Mouse (Mus musculus) kidney, postnatal 36 days (tissue): ENCODE data around the gene Samd14.
"Not testable (repeated sequence)": the region's sequence is repeated elsewhere in the genome, so short reads cannot be mapped to it uniquely, and the experiment has no call there.

Experiments used
- DNase-seq, 2 experiments: peaks; one replicate each; pipeline ENCODE4 v3.0.0; 2021 to 2022; ENCODE audit warnings: mixed read lengths in 2 of 2

The Samd14 gene

DNA sequence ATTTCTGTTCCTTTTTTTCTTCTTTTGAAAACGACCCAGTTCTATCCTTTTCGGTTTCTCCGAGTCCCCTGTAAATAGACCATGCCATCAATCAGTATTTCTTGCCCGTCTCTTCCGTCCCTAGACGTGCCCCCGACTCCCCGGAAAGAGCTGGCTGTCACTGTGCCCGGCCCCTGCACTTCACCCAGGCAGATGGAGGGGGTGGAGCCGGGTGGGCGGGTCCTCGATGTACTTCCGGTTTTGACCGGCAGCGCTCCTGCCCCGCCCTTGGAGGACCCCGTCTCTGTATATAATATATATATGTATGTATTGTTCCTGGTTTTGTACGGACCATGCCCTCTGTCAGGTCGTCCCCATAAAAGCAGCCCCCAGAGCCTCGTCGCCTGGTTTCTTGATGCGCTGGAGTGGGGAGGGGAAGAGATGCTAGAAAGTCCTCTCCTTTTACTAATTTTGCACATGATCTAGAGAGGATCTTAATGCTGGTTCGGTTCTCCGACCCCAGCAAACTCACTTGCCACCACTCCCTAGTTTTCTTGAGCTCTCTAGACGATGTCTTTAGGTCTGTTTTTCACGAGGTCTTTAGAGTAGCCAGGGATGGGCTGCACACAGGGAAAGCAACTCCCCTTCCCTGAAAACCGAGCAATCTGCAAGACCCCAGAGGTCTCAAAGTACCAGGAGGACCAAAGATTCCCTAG lies 3.0 kb upstream of the Samd14 start:
- peak; percentile 83 to 92 for DNase-seq

DNA sequence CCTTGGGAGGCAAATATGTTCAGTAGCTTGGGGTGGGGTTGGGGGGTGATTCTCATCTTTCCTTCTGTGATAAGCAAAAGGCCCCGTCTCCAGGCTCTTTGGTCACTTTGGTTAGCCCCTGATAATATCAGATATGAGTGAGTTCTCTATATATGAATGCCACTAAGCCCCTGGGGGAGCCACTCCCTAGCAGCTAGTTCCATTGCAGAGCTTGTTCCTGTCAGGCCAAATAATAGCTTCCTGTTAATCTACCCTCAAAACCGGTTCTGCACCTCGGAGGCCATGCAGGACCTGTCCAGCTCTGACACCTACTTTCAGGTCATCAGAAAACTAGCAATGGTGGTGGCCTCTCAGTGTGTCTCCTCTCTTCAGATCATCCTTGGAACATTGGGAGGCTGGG lies 2.3 kb upstream of the Samd14 start:
- DNase-seq = no peak

DNA sequence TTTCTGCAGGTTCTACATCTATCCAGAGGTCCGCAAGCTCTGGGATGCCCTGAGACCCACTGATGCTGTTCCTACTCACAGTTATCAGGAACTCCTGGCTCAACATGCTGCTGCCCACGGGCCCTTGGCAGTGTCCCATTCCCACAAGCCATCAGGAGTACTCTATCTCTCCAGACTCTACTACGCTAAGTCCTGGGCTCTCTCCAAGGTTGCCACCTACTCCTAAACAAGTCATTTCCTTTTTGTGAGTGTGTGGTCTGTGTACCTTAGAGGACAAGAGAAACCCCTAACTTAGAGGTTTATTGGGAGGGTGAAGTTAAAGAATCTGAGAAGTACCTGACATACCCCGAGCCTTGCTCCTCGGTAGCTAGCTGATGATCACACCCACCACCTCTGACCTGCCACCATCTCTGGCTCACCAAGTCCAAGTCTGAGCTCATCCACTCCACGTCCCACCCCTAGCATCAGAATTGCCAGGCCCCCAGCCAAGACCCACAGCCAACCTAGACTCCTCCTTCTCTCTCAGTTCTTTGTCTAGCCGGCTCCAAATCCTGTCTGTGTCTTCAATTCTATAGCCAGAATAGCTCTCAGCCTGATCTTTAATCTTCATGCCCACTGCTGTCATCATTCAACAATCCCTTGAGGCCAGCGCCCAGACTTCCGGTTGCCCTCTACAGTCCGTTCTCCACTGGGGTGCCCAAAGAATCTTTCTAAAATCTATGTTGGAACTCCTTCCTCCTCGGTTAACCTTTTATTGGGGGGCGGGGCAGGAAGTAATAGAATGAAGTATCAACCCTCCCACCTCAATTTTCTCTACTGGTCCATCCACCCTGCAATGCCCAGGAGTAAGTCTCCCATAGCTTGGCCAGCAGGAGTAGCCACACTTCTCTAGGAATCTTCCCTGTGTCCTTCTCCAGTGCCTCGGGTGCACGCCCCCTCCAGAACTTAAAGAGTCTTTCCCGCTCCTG lies 734 bp upstream of the Samd14 start:
- DNase-seq = no peak

DNA sequence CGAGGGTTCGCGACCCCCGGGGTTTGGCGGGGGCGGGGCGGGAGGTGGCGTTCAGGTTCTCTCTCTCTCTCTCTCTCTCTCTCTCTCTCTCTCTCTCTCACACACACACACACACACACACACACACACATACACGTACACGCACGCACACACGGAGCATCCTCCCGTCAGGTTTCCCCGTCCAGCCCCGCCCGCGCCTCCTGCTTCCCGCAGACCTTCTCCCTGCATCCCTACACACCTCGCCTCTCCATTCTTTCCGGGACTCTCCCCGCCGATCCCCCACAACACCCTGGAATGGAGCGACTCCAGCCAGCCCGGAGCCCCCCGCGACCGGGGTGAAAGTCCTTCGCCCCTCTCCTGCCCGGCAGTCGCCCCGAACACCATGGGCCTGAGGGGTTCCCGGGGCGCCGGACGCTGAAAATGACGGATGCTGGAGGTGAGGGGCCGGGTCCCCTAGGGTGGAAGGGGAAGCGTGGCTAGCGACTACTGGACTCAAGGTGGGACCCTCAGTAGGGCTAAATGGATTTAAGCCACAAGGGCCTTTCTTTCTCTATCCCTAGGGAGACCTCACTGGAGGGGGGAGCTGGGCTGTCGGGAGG lies 561 bp downstream of the Samd14 start:
- no peak for DNase-seq

DNA sequence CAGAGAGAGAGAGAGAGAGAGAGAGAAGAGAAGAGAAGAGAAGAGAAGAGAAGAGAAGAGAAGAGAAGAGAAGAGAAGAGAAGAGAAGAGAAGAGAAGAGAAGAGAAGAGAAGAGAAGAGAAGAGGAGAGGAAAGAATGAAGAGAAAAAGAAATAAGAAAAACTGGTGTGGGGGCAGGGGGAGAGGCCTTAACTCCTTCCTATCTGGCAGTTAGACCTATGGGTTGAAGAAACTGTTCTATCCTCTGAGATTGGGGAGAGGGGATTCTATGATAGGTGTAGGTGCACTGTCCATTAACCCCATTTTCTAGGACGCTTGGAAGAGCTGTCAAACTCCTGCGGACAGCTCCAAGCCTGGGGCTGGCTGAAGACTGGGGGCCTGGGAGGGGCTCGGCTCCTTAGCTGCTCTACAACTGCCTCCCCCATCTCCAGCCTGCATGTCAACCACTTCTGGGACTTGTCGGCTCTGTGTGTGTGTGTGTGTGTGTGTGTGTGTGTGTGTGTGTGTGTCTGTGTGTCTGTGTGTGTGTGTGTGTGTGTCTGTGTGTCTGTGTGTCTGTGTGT lies 1.2 kb downstream of the Samd14 start:
- not testable (repeated sequence) for DNase-seq

DNA sequence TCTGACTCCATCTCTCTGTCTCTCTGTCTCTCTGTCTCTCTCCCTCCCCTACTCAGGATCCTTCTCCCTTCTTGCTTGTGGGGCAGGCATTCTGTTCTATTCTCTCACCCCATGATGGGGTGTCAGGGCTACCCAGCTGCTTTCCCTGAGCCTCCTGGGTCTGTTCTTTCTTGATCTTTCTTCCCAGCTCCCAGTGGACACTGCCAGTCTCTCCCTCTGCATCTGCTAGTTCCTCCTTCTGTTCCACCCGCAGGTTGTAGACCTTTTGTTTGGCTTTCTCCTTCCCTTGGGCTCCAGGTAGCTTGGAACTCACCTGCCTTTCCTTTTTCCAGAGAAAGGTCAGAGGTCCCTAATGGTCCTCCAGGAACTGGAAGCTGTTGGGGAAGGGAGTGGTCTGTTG lies 1.7 kb downstream of the Samd14 start:
- no peak for DNase-seq

DNA sequence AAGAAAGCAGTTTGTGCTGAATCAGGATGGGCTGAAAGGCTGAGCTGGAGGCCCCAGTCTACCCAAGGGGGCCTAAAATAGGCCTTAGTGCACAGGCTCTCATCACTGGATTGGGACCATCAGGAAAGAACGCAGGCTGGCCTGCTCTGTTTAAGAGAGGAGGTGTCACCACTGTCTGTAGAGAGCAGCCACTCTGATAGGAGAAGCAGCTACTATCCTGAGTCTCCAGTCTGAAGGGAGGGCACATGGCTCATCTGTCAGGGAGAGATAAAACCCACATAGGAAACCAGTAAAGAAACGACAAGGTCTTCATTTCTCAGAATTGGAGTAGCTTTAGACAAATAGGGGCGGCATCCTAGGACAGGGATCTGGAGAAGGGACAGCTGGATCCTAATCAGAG lies 2.4 kb downstream of the Samd14 start:
- no peak for DNase-seq

DNA sequence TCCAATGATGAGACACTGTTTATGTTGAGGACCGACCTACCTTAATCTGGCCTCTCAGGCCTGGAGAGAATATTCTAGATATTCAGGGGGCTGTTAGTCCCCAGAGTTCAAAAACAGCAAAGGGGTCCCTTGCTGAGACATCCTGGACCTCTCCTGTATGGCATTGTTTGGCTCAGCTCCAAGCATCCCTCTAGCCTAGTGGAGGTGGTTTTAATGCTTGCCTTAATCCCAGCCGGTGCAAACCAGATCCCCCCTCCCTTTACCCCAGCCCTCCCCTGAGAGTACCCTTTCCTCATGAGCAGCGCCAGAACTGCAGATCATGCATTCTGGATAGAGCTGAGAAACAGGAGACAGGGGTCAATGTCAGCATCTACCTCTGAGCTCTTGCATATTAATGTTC lies 2.8 kb downstream of the Samd14 start:
- no peak for DNase-seq

DNA sequence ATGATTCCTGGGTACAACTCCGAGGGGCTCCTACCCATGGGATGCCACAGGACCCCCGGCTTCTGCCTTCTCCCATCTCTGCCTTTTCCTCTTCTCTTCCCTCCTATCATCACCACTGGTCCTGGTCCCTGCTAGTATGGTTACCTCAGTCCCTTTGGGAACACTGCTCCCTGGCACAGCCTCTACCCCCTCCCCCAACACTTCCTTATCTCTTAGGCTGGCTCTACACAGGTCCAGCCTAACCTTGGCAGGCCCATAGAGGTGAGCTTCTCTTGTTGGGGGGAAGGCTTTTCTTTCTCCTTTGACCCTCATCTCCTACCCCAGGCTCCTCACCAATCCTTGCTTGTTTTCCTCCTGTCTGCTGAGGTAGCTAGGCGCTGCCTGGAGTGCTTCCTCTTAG lies 5.8 kb downstream of the Samd14 start:
- DNase-seq = no peak

DNA sequence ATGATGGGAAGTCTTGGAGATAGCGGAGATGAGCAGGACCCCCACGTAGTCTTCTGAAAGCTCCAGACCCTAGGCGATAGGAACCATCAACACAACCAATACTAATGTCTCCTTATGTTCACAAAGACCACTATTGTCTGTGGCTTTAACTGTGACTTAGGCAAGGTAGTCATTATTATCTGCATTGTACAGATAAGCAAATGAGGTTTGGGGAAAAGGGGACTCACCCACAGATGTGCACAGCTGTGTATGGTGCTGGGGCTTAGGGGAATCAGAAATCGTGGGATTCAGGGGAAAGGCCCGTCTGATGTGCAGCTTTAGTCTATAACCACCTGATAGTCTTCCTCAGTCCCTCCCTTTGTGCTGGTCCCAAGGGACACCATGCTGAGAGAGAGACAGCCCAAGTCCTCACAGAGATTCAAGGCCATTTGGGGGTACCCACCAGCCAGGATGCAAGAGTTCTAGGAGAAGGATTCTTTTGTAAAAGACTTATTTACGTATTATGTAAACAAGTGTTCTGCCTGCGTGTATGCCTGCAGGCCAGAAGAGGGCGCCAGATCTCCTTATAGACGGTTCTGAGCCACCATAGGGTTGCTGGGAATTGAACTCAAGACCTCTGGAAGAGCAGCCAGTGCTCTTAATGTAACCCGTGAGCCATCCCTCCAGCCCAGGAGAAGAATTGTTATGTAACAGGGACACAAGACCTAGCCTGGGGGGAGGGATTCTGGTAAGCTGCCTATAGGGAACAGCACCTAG lies 12.7 kb downstream of the Samd14 start:
- DNase-seq = no peak

DNA sequence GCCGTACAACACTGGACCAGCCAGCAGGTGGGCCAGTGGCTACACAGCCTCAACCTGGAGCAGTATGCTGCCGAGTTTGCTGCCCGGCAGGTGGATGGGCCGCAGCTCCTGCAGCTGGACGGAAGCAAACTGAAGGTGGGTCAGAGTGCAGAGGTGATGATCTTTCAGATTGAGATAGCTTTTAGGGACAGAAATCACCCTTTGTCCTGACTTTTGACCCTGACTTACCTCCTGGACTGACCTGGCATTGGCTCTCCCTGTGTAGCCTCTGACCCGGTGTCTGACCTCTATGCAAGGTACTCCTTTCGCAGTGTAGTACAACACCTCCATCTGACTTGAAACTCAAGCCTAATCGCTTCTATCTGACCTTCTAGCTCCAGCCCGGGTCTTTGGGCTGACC lies 13.8 kb downstream of the Samd14 start:
- DNase-seq = no peak

DNA sequence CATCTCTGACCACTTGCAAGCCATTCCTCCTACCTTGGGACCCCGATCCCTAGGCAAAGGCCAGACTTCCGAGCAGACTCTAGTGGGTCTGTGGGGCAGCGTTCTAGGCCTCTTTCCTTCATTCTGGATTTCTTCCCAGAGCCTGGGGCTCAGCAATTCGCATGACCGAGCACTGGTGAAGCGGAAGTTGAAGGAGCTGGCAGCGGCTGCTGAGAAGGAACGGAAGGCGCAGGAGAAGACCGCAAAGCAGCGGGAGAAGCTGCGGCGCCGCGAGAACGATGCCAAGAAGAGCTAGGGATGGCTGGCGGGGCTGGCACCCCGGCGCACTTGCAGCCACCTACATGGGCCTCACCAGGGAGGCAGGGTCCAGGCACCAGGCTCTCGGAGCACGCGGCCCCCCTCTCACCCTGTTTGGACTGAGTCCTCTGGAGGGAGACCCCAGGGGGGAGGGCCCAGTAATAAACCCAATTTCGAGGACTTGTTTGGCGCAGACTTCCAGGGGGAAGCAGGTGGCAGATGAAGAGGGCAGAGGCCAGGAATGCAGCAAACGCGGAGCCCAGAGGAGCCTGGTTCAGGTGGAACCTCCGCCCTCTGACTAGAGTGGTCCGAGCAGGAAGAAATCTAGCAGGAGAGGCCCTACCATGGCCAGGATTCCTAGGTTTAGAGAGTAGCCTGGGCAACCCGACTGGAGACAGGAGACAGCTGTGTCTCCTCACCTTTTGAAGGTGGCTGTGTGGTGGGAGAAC lies 14.9 kb downstream of the Samd14 start:
- peak; percentile 74 to 76 for DNase-seq

DNA sequence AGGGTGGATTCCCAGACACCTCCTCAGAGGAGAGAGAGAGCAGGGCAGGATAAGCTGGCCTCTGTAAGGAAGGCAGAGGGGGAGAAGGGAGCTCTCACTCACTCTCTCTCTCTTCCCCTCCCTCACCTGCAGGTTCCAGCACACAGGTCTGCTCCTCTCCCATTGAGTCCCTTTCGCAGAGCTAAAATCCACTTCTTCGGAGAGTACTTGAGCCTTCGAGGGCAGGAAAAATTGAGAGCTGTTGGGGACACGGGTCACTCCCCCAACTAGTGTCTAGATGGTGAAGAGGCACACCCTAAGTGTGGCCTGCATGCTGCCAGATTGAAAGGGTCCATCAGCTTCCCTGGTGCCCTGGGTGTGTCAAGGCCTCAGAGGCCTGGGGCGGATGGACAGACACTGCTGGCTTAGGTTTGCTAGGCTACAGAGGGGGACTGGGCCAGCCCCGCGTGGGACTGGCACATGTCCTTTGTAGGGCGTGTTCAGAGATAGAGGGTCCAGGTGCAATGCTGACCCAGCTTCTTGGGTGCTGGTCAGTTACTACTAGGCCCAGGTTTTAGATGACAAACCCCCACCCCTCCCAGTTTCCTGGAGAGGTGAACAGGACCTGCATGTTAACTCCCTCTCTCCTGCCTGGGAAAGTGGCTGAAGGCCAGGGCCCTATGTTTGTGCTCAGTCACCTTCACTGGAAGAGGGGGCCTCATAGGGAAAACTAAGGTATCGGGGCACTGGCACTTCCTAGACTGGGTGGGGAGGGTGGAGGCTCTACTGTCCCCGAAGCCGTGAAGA lies 15.7 kb downstream of the Samd14 start:
- DNase-seq = peak in 1 of 2 experiments; percentile 47

DNA sequence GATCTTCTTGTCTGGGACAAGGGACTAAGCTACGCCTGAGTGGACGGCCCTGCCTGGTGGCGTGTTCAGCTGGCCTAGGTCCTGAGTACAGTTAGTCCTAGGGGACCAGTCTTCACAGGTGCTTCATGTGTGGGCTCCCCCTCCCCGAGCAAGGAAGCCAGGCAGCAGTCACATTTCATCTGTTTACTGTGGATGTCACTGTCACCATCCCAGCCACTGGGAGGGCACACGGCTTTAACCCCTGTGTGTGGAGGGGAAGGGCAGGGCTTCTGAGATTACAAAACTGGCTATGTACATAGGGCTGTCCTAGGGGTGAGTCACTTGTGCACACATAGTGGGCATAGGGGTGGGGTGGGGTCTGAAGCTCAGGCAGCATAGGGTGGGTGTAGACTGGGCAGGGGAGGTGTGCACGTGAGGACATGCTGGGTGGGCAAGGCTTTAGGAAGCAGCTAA lies 16.4 kb downstream of the Samd14 start:
- DNase-seq = peak in 1 of 2 experiments; percentile 44

DNA sequence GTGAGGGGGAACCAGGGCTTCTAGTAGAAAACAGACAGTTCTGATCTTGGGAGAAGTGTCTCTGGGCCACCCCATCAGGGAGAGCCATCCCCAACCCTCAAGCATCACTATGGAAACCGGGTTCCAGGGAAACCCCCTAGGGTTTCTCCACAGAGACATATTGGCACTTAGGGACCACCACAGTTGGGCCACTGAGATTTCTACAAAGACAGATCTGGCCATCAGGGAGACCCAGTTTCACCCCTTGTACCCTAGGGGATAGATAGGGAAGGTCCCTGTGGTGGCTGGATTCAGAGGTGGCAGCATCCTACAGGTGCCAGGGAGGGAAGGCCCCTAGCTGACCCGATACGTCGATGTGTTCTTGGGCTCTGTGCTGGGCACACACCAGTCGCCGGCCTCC lies 17.2 kb downstream of the Samd14 start:
- DNase-seq = no peak

DNA sequence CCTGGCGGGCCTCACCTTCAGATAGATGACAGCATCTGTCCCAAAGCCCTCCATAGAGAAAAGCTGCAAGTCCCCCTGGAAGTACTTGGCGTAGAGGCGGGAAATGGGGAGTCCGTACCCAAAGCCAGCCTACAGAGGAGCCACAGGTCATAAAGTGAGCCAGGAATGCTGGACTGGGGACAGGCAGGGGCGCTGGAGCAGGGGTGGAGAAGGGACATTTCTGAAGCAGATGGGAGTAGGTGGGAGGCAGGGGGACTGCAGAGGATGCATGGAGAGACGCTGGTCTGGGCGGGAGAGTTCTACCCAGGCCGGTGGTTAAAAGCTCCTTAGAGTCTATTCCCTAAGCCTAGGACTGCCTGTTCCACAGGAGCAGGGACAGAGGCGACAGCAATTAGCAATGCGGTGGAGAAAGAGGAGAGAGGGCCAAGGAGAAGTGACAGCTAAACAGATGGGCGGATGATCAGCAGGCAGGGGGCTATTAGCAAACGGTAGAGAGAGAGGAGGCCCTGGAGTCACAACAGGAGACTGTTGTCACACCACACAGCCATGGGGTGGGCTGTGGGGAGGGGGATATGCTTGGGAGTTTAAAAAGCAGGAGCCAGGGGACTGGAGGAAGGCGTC lies 18.3 kb downstream of the Samd14 start:
- no peak for DNase-seq

DNA sequence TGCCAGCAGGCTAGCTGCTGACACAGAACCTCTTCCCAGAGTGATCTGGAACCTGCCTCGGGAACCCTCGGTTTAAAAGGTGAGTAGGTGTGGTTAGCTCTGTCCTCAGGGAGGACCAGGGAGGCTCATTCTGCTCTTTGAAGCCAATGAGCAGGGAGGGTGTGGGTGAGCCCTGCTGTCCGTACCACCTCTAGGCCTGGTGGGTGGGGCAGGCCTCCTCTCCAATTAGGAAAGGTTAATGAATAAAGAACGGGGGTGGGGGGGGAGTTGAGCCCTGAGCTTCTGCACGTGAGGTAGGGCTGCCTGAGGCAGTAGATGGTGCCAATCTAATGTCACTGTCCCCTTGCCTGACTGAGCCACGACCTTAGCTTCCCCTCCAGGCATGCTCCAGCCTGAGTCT lies 23.3 kb downstream of the Samd14 start:
- DNase-seq = peak; percentile 68 to 79

DNA sequence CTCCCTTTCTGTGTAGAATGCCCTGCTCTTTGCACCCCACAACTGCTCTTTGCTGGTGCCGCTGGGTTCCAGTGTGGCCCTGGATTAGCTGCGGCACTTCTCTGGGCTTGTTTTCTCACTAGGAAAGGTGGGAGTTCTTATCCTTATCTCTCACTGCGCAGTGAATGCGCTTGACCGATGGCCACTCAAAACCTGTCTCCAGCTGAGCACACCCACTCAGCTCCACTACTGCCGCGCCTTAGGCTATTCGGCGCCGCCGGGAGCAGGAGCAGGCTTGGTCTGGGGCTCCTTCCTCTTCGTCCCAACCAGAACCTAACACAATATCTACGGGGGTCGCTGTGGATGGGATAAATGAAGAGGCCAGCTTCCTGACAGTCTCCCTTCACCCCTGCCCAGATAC lies 23.9 kb downstream of the Samd14 start:
- DNase-seq = no peak

DNA sequence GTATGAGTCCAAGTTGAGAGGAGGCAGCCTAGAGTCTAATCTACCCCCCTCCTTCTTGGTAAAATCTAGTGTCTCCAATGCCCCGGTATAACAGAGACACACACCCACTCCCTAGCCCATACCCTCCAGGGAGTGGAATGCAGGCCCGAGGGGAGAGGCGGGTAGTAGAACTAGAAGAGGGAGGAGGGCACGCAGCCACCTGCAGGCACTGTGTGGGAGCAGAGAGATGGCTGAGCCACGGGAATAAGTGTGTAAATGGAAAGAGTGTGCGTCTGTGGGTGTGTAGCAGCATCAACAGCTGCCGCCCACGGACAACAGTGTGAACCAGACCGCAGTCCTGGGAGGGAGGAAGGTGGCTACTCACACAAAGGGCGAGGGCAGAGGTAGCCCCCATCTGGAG lies 25.2 kb downstream of the Samd14 start:
- no peak for DNase-seq

DNA sequence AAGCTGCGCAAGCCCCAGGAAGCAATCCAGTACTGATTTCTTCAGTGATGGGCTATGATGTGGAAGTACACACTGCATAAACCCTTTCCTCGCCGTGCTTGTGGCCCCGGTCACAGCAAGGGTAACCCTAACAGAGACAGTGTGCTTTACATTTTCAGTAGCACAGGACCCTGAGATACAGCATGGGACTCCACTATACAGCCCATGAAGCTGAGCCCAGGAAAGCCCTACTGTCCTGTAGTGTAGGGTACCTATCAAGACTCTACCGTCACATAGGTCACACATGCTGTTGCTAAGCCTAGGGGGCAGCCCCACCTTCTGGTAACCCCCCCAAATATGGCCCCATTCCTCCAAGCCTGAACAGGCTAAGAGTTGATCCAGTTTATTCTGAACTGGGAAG lies 26.8 kb downstream of the Samd14 start:
- no peak for DNase-seq
